Mouse (Mus musculus) heart, embryonic 15.5 days (tissue): Measurements from ENCODE around the gene Aldh1a7. TPM values are rescaled to one million over a fixed set of nuclear protein-coding genes. Genes with fewer than 3 reads are reported as not detected.
"Not testable (repeated sequence)": the region's sequence is repeated elsewhere in the genome, so short reads cannot be mapped to it uniquely, and the experiment has no call there.

Source experiments
- ATAC-seq: fragments of 200-750 bp; cut with Nextera tagmentation; replicated peaks from 2 replicates; pipeline ENCODE4 v1.8.0; 2017; ENCODE audit warnings: low read depth, moderate TSS enrichment; ENCODE audit not compliant: insufficient number of reproducible peaks, insufficient read depth, low FRiP score
- H3K27ac ChIP-seq: fragments of 300-500 bp; sonication (generic); 2 replicates; pipeline ENCODE4 v1.5.1; 2015; ENCODE audit warnings: mild to moderate bottlenecking, inconsistent platforms
- H3K27me3 ChIP-seq: fragments of 300-500 bp; sonication (generic); 2 replicates; pipeline ENCODE4 v1.6.1; 2015; ENCODE audit warnings: inconsistent platforms
- H3K36me3 ChIP-seq: fragments of 300-500 bp; sonication (generic); 2 replicates; pipeline ENCODE4 v1.6.1; 2015; ENCODE audit warnings: mild to moderate bottlenecking, inconsistent platforms
- H3K4me1 ChIP-seq: fragments of 300-500 bp; sonication (generic); replicated peaks from 2 replicates; pipeline ENCODE4 v1.6.1; 2015; ENCODE audit warnings: inconsistent platforms
- H3K4me2 ChIP-seq: fragments of 300-500 bp; sonication (generic); 2 replicates; pipeline ENCODE4 v1.6.1; 2015; ENCODE audit warnings: inconsistent platforms, mild to moderate bottlenecking, moderate library complexity
- H3K4me3 ChIP-seq: fragments of 300-500 bp; sonication (generic); 2 replicates; pipeline ENCODE4 v1.5.1; 2015; ENCODE audit warnings: mild to moderate bottlenecking, inconsistent platforms
- H3K9ac ChIP-seq: fragments of 300-500 bp; sonication (generic); 2 replicates; pipeline ENCODE4 v1.6.1; 2015; ENCODE audit warnings: mild to moderate bottlenecking, inconsistent platforms
- H3K9me3 ChIP-seq: fragments of 300-500 bp; sonication (generic); replicated peaks from 2 replicates; pipeline ENCODE4 v1.6.1; 2016; ENCODE audit warnings: inconsistent platforms
- WGBS: fragments of 180-500 bp; shearing (Covaris S2); methylation state at CpG from one replicate; pipeline ENCODE4 v1.1.7; 2015; ENCODE audit warnings: mixed read lengths; 5-methylcytosine and 5-hydroxymethylcytosine counted together
- polyA plus RNA-seq: library from polyadenylated mRNA; unstranded; fragments of >200 nt; fragmentation: Nextera tagmentation; extraction: Ambion mirVana; gene quantifications from 2 replicates; pipeline ENCODE4 v1.2.1, GENCODE M21; 2015

Aldh1a7 gene
- polyA plus RNA-seq, 1 experiment from 2014 or later, result 3.0 TPM

- Histone ChIP-seq H3K36me3 (no peaks in the 10 kb centered on the region), H3K9ac (no peak overlapping the region), H3K27ac (no peak overlapping the region), H3K9me3 (no peaks in the 10 kb centered on the region), H3K4me1 (no peaks in the 10 kb centered on the region), H3K4me2 (no peak overlapping the region), H3K4me3 (no peak overlapping the region), H3K27me3 (no peaks in the 10 kb centered on the region)
- ATAC-seq, result no peak
- WGBS, result 85% methylated on average over 4 of the region's 4 CpGs
Observed at GRCm38 (mm10) chr19:20714543-20714942, 12.8 kb downstream of the Aldh1a7 start.

DNA sequence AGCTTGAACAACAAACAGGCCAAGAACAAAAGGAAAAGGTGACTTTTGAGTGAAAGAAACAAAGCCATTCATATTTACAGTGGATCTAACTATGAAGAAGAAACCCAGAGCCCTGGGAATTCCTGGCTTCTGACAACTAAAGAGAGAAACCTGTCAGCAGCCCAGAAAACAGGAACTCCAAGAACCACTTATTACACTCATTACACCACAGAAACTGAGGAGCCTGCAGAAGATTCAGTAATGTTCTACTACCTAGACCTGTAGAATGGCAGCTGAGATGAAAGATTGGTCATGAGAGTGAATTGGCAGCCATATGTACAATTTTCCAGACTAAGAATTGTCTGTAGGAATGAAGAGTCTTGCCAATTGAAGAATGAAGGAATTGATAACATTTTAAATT is 20.2 kb downstream of the Aldh1a7 start:
- Histone ChIP-seq H3K4me1 (no peaks in the 10 kb centered on the region), H3K4me3 (no peak overlapping the region), H3K27ac (no peak overlapping the region), H3K9ac (no peak overlapping the region), H3K9me3 (no peaks in the 10 kb centered on the region), H3K4me2 (no peak overlapping the region), H3K27me3 (no peaks in the 10 kb centered on the region), H3K36me3 (no peaks in the 10 kb centered on the region)
- no peak for ATAC-seq

DNA sequence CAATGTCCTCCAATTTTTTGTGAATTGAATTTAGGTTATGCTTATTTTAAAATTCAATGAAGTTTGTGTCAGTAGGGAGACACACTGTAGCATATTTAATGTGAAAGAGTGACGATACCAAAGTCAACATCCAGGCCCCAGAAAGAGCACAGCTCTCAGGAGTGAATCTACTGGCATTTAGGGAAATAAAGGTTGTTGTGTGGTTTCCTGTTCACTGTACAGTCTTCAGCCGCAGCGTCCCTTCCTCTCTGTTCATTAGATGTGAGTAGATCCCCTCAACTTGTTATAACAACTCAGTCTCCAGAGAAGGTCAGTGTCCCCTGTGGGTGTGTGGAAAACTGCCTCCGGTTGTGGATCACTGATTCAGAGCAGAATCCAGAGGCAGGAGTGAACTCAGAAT is 20.6 kb downstream of the Aldh1a7 start:
- no peaks in the 10 kb centered on the region for H3K27me3 ChIP-seq
- no peak overlapping the region for H3K4me2 ChIP-seq
- H3K4me1 ChIP-seq, result no peaks in the 10 kb centered on the region
- H3K36me3 ChIP-seq, result no peaks in the 10 kb centered on the region
- H3K27ac ChIP-seq, result no peak overlapping the region
- no peak overlapping the region for H3K4me3 ChIP-seq
- no peak overlapping the region for H3K9ac ChIP-seq
- H3K9me3 ChIP-seq, result no peaks in the 10 kb centered on the region
- no peak for ATAC-seq
- whole genome bisulfite sequencing, result 72% methylated on average over 4 of the region's 4 CpGs

DNA sequence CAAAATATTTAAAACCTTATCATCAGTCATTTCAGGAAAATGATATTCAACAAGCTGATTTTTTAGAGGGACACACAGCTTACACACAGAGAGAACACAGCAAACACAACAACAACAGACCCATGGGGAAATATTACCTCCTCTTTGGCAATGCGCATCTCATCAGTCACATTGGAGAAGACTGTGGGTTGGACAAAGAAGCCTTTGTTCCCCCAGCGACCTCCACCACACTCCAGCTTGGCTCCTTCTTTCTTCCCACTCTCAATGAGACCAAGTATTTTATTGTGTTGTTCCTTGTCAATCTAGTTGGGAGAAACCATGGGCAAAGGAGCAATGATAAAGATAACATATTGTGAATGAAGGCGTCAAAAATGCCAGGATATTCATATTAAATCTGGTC is 25.3 kb downstream of the Aldh1a7 start:
- Histone ChIP-seq H3K4me3 (no peak overlapping the region), H3K9me3 (no peaks in the 10 kb centered on the region), H3K4me1 (no peaks in the 10 kb centered on the region), H3K27me3 (no peaks in the 10 kb centered on the region), H3K4me2 (no peak overlapping the region), H3K9ac (no peak overlapping the region), H3K36me3 (no peaks in the 10 kb centered on the region), H3K27ac (no peak overlapping the region)
- no peak for ATAC-seq
- WGBS, result 62% methylated on average over 3 of the region's 3 CpGs

DNA sequence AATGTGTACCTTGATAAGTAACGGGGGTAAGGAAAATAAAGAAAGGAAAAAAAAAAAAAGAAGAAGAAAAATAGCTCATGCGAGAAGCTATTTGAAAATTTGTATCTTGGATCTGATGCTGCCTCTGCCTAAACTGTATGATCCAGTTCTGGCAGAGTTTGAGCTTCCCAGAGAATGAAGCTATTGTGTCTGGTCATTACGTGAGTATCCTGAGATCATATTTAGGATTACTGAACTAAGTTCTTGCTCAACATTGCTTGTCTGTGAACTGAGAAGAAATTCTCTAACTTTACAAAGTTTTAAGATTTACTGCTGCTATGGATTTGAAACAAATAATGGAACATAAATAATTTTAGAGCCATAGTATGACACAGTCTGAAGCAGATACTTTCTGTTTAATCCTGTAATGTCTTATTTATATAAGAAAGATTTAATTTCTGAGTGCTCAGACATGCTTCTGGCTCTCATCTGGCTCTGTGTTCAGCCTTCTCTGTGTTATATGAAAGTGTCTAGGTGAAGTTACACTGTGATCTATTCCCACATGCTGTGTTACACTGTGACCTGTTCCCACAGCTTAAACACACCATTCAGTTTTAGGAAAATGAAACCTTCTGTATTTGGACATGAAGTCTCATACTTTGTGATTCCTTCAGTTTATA is 49.5 kb downstream of the Aldh1a7 start:
- H3K9me3 ChIP-seq, result no peaks in the 10 kb centered on the region
- no peak for ATAC-seq
- H3K4me3 ChIP-seq, result no peak overlapping the region
- H3K27ac ChIP-seq, result no peak overlapping the region
- H3K27me3 ChIP-seq, result no peaks in the 10 kb centered on the region
- H3K9ac ChIP-seq, result no peak overlapping the region
- no peak overlapping the region for H3K4me2 ChIP-seq
- WGBS, result 68% methylated on average over 3 of the region's 3 CpGs
- no peaks in the 10 kb centered on the region for H3K36me3 ChIP-seq
- H3K4me1 ChIP-seq, result no peaks in the 10 kb centered on the region

- Histone ChIP-seq H3K9ac (no peak overlapping the region), H3K9me3 (no peaks in the 10 kb centered on the region), H3K27me3 (no peaks in the 10 kb centered on the region), H3K27ac (no peak overlapping the region), H3K36me3 (no peaks in the 10 kb centered on the region), H3K4me1 (no peaks in the 10 kb centered on the region), H3K4me3 (no peak overlapping the region), H3K4me2 (no peak overlapping the region)
- ATAC-seq, result no peak
- WGBS, result 70% methylated on average over 3 of the region's 3 CpGs
Observed at GRCm38 (mm10) chr19:20654141-20654873, 73.1 kb downstream of the Aldh1a7 start.

DNA sequence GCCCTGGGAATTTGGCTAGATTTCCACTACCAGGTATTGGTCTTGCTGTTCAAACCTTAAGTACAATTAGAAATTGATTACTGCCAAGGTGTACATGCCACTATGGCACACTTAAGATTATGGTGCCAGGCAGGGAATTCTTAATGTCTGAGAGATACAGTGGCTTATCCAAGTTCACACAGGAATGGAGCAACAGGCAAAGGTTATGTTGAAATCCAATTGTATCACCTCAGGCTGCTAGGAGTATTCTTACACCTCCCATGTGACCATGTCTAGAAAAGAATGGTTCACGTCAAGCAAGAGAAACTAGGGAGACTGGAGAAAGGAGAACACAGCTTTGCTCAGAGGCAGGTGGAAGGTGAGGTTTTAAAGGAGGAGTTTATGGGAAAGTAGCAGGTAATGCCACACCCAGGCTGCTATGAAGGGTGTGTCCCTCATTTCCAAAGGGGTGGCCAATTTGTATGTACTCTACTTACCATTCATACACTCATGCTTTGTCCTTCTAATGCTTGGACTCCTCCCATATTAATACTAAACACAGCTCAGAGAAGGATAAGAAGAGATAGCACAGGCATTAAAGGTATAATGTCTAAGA is 74.2 kb downstream of the Aldh1a7 start:
- no peak overlapping the region for H3K27ac ChIP-seq
- no peak for ATAC-seq
- H3K4me1 ChIP-seq, result no peaks in the 10 kb centered on the region
- H3K36me3 ChIP-seq, result no peaks in the 10 kb centered on the region
- H3K4me2 ChIP-seq, result no peak overlapping the region
- H3K9ac ChIP-seq, result no peak overlapping the region
- H3K4me3 ChIP-seq, result no peak overlapping the region
- H3K27me3 ChIP-seq, result no peaks in the 10 kb centered on the region
- no peaks in the 10 kb centered on the region for H3K9me3 ChIP-seq
- 72% methylated on average over 1 of the region's 1 CpGs for whole genome bisulfite sequencing

DNA sequence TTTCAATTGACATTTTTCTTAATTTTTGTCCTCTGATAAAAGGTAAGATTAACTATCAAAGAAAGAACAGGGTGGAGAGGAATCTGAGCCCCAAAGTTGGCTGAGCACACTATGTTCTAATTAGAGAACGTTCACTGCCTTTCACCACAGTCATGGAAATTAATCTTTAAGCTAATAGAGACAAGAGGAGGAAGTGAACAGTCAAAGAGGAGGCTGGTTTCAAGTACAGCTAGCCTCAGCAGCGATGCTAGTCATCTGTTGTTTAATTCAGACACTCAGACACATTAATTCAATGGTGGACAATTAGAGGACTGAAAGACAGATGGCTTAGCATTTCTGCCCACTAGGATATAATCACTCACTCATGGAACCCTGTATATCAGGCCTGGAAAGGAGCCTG is 77.4 kb downstream of the Aldh1a7 start:
- WGBS, result 41% methylated on average over 2 of the region's 2 CpGs
- Histone ChIP-seq H3K4me1 (no peaks in the 10 kb centered on the region), H3K36me3 (no peaks in the 10 kb centered on the region), H3K4me3 (no peak overlapping the region), H3K9ac (no peak overlapping the region), H3K27ac (no peak overlapping the region), H3K27me3 (no peaks in the 10 kb centered on the region), H3K9me3 (no peaks in the 10 kb centered on the region), H3K4me2 (no peak overlapping the region)
- ATAC-seq, result no peak

DNA sequence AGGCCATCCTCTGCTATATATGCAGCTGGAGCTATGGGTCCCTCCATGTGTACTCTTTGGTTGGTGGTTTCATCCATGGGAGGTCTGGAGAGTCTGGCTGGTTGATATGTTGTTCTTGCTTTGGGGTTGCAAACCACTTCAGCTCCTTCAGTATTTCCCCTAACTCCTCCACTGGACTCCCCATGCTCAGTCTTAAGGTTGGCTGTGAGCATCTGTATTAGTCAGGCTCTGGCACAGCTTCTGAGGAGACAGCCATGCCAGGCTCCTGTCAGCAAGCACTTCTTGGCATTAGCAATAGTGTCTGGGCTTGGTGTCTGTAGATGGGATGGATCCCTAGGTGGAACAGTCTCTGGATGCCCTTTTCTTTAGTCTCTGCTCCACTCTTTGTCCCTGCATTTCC is 79.9 kb downstream of the Aldh1a7 start:
- H3K4me3 ChIP-seq, H3K4me1 ChIP-seq, H3K36me3 ChIP-seq, H3K9ac ChIP-seq, H3K27me3 ChIP-seq, ATAC-seq, H3K4me2 ChIP-seq, H3K9me3 ChIP-seq, H3K27ac ChIP-seq: not testable (repeated sequence)

- Histone ChIP-seq H3K9ac (no peak overlapping the region), H3K36me3 (no peaks in the 10 kb centered on the region), H3K27me3 (no peaks in the 10 kb centered on the region), H3K4me1 (no peaks in the 10 kb centered on the region), H3K4me2 (no peak overlapping the region), H3K9me3 (no peaks in the 10 kb centered on the region), H3K27ac (no peak overlapping the region), H3K4me3 (no peak overlapping the region)
- 68% methylated on average over 3 of the region's 3 CpGs for WGBS
- ATAC-seq, result no peak
Observed at GRCm38 (mm10) chr19:20644346-20644745, 83.0 kb downstream of the Aldh1a7 start.
